Mouse (Mus musculus) liver, adult 2 months (tissue): ENCODE data around the gene Itpkc.

Experiments used
- CTCF ChIP-seq: fragments of 200-500 bp; IDR thresholded peaks from 2 replicates; pipeline ENCODE4 v1.5.1; 2011; ENCODE audit warnings: low read depth, low read length, control low read depth
- POLR2A ChIP-seq: fragments of 200-500 bp; IDR thresholded peaks from 2 replicates; pipeline ENCODE4 v1.6.1; 2011; ENCODE audit warnings: low read length, control low read depth; ENCODE audit not compliant: insufficient read depth; ENCODE audit errors: extremely low read depth

- TF ChIP-seq POLR2A (no peak), CTCF (no peak)
These were observed 1.2 kb downstream of the Itpkc start for GRCm38 (mm10) chr7:27227276-27227675.
